Mouse (Mus musculus) myocyte (in vitro differentiated cells): ENCODE measurements at regions not wholly inside any gene's neighbourhood (a gene's known extent, or its start where the extent isn't known, plus 50 kb on each side); places are given as distances from the start of the nearest gene placed in this dataset.

Experiments
- H3K27me3 ChIP-seq: one replicate; pipeline ENCODE4 v1.6.1; 2011; ENCODE audit not compliant: control insufficient read depth, insufficient read depth, insufficient read length
- H3K36me3 ChIP-seq: one replicate; pipeline ENCODE4 v1.6.1; 2011; ENCODE audit not compliant: control insufficient read depth, insufficient read depth
- H3K4me2 ChIP-seq: one replicate; pipeline ENCODE4 v1.6.1; 2011; ENCODE audit warnings: low read depth, control low read depth
- H3K4me3 ChIP-seq: one replicate; pipeline ENCODE4 v1.5.1; 2011; ENCODE audit warnings: mild to moderate bottlenecking, control low read depth, moderate library complexity
- H3K79me2 ChIP-seq: one replicate; pipeline ENCODE4 v1.6.1; 2011; ENCODE audit not compliant: control insufficient read depth, insufficient read depth
- H3ac ChIP-seq: one replicate; pipeline ENCODE4 v1.6.1; 2011; ENCODE audit not compliant: control insufficient read depth, insufficient read length
- CEBPB ChIP-seq: IDR thresholded peaks from 2 replicates; pipeline ENCODE4 v1.6.1; 2011; ENCODE audit warnings: mild to moderate bottlenecking, moderate library complexity; ENCODE audit not compliant: poor library complexity, insufficient read depth, severe bottlenecking
- E2F4 ChIP-seq: IDR thresholded peaks from one replicate; pipeline ENCODE4 v1.6.1; 2011; ENCODE audit warnings: mild to moderate bottlenecking, control low read depth, moderate library complexity; ENCODE audit not compliant: insufficient read depth
- MAX ChIP-seq: IDR thresholded peaks from one replicate; pipeline ENCODE4 v1.6.1; 2011; ENCODE audit warnings: low read depth, mild to moderate bottlenecking, control low read depth
- MYOD1 ChIP-seq, 3 experiments: IDR thresholded peaks; one replicate each; pipeline ENCODE4 v1.6.1; 2011; ENCODE audit warnings: control low read depth in 2 of 3, low read depth in 2 of 3, mild to moderate bottlenecking in 2 of 3, moderate library complexity in 1 of 3; ENCODE audit not compliant: insufficient read length in 2 of 3, control insufficient read depth in 1 of 3
- MYOG ChIP-seq, 3 experiments: IDR thresholded peaks; one replicate each; pipeline ENCODE4 v1.6.1; 2011; ENCODE audit warnings: control low read depth in 2 of 3, low read depth in 2 of 3, mild to moderate bottlenecking in 2 of 3; ENCODE audit not compliant: insufficient read length in 2 of 3, control insufficient read depth in 1 of 3, insufficient read depth in 1 of 3
- POLR2A ChIP-seq: IDR thresholded peaks from one replicate; pipeline ENCODE4 v1.6.1; 2011; ENCODE audit warnings: low read depth, mild to moderate bottlenecking, control low read depth, moderate library complexity; ENCODE audit not compliant: insufficient read length
- POLR2AphosphoS2 ChIP-seq: IDR thresholded peaks from one replicate; pipeline ENCODE4 v1.6.1; 2011; ENCODE audit warnings: low read depth, control low read depth; ENCODE audit not compliant: insufficient read length
- REST ChIP-seq: IDR thresholded peaks from one replicate; pipeline ENCODE4 v1.6.1; 2011; ENCODE audit warnings: mild to moderate bottlenecking, control low read depth, moderate library complexity; ENCODE audit not compliant: insufficient read depth, insufficient read length
- SRF ChIP-seq: IDR thresholded peaks from one replicate; pipeline ENCODE4 v1.6.1; 2011; ENCODE audit warnings: low read depth; ENCODE audit not compliant: control insufficient read depth, insufficient read length
- TCF12 ChIP-seq: IDR thresholded peaks from one replicate; pipeline ENCODE4 v1.6.1; 2011; ENCODE audit warnings: mild to moderate bottlenecking, control low read depth; ENCODE audit not compliant: poor library complexity, insufficient read depth, severe bottlenecking
- TCF3 ChIP-seq: IDR thresholded peaks from one replicate; pipeline ENCODE4 v1.6.1; 2011; ENCODE audit warnings: low read depth, control low read depth; ENCODE audit not compliant: insufficient read length
- USF1 ChIP-seq: IDR thresholded peaks from one replicate; pipeline ENCODE4 v1.6.1; 2011; ENCODE audit warnings: low read depth, mild to moderate bottlenecking, control low read depth, moderate library complexity

- Histone ChIP-seq H3ac (no peak overlapping the region), H3K36me3 (no peaks in the 10 kb centered on the region), H3K27me3 (no peaks in the 10 kb centered on the region), H3K4me2 (peak overlapping the region; percentile 64), H3K79me2 (no peaks in the 10 kb centered on the region), H3K4me3 (no peak overlapping the region)
- TF ChIP-seq MYOD1 (IDR thresholded peaks at IDR 0.05; ENCODE audit: control insufficient read depth in 1 of 3, insufficient read length in 2 of 3, low read depth in 2 of 3), result peak in 1 of 3 experiments; percentile 8
- no peak for TF ChIP-seq REST
Observed at GRCm38 (mm10) chr9:41765816-41766532, 358.1 kb downstream of the Sorl1 start.

GRCm38 (mm10) chr9:41761050-41761576 is 363.0 kb downstream of the Sorl1 start:
- H3K36me3 ChIP-seq, result no peaks in the 10 kb centered on the region
- no peaks in the 10 kb centered on the region for H3K27me3 ChIP-seq
- H3K4me3 ChIP-seq, result no peak overlapping the region
- no peaks in the 10 kb centered on the region for H3K79me2 ChIP-seq
- no peak for TF ChIP-seq TCF12
- TF ChIP-seq MYOG (IDR thresholded peaks at IDR 0.05; ENCODE audit: control insufficient read depth in 1 of 3, insufficient read depth in 1 of 3, insufficient read length in 2 of 3, low read depth in 2 of 3), result no peak
- TF ChIP-seq CEBPB, result no peak
- no peak for TF ChIP-seq MYOD1 (IDR thresholded peaks at IDR 0.05; ENCODE audit: control insufficient read depth in 1 of 3, insufficient read length in 2 of 3, low read depth in 2 of 3)
- TF ChIP-seq USF1, result no peak
- no peak for TF ChIP-seq MAX
- no peak for TF ChIP-seq POLR2A
- no peak for TF ChIP-seq POLR2AphosphoS2
- no peak for TF ChIP-seq E2F4
- no peak for TF ChIP-seq REST
- no peak for TF ChIP-seq TCF3
- TF ChIP-seq SRF, result no peak
- H3K4me2 ChIP-seq, result no peak overlapping the region
- no peak overlapping the region for H3ac ChIP-seq

GRCm38 (mm10) chr9:41754434-41755002 is 369.6 kb downstream of the Sorl1 start:
- Histone ChIP-seq H3K4me2 (no peak overlapping the region), H3K36me3 (no peaks in the 10 kb centered on the region), H3K27me3 (no peaks in the 10 kb centered on the region), H3K4me3 (no peak overlapping the region), H3ac (no peak overlapping the region), H3K79me2 (no peaks in the 10 kb centered on the region)
- TF ChIP-seq E2F4, result no peak
- TF ChIP-seq MYOD1 (IDR thresholded peaks at IDR 0.05; ENCODE audit: control insufficient read depth in 1 of 3, insufficient read length in 2 of 3, low read depth in 2 of 3), result no peak
- no peak for TF ChIP-seq POLR2AphosphoS2
- TF ChIP-seq CEBPB, result no peak
- no peak for TF ChIP-seq TCF3
- no peak for TF ChIP-seq MAX
- TF ChIP-seq USF1, result no peak
- no peak for TF ChIP-seq POLR2A

GRCm38 (mm10) chr9:41745979-41746647 is 378.0 kb downstream of the Sorl1 start:
- no peak overlapping the region for H3ac ChIP-seq
- H3K36me3 ChIP-seq, result no peaks in the 10 kb centered on the region

More at GRCm38 (mm10) chr9:41745979-41746647, 378.0 kb downstream of the Sorl1 start:
- Histone ChIP-seq H3K4me2 (no peak overlapping the region), H3K79me2 (no peaks in the 10 kb centered on the region), H3K27me3 (no peaks in the 10 kb centered on the region), H3K4me3 (no peak overlapping the region)
- TF ChIP-seq MYOG (IDR thresholded peaks at IDR 0.05; ENCODE audit: control insufficient read depth in 1 of 3, insufficient read depth in 1 of 3, insufficient read length in 2 of 3, low read depth in 2 of 3), result no peak
- no peak for TF ChIP-seq TCF12
- no peak for TF ChIP-seq POLR2A
- TF ChIP-seq TCF3, result no peak
- TF ChIP-seq POLR2AphosphoS2, result no peak
- TF ChIP-seq MYOD1 (IDR thresholded peaks at IDR 0.05; ENCODE audit: control insufficient read depth in 1 of 3, insufficient read length in 2 of 3, low read depth in 2 of 3), result no peak
- no peak for TF ChIP-seq SRF
- no peak for TF ChIP-seq USF1
- no peak for TF ChIP-seq E2F4
- no peak for TF ChIP-seq MAX
- no peak for TF ChIP-seq CEBPB
